Mouse (Mus musculus) MEL (cell line): Measurements from ENCODE around the gene Rps21.

Source experiments
- CTCF ChIP-seq, 3 experiments: IDR thresholded peaks in 2 of 3; conservative IDR thresholded peaks in 1 of 3; 2 replicates each; pipeline ENCODE4 v1.5.1; 2011 to 2012; ENCODE audit warnings: low read length in 3 of 3, low read depth in 2 of 3, mild to moderate bottlenecking in 2 of 3, improper control_type of control experiment in 1 of 3, inconsistent platforms in 1 of 3, mixed read lengths in 1 of 3, moderate library complexity in 1 of 3; ENCODE audit not compliant: control insufficient read depth in 1 of 3, insufficient read depth in 1 of 3, poor library complexity in 1 of 3, severe bottlenecking in 1 of 3
- ELF1 ChIP-seq: IDR thresholded peaks from 2 replicates; pipeline ENCODE4 v1.6.1; 2014; ENCODE audit warnings: low read depth, mild to moderate bottlenecking, inconsistent platforms, low read length, improper control_type of control experiment, moderate library complexity
- MAFK ChIP-seq: IDR thresholded peaks from 2 replicates; pipeline ENCODE4 v1.6.1; 2011; ENCODE audit warnings: low read depth, mild to moderate bottlenecking, low read length, improper control_type of control experiment, borderline replicate concordance
- MYB ChIP-seq: IDR thresholded peaks from 2 replicates; pipeline ENCODE4 v1.6.1; 2011; ENCODE audit warnings: mild to moderate bottlenecking, low read depth, low read length, improper control_type of control experiment
- POLR2A ChIP-seq, 2 experiments: IDR thresholded peaks; 2 replicates each; pipeline ENCODE4 v1.6.1; 2011 to 2012; ENCODE audit warnings: low read length in 2 of 2, mild to moderate bottlenecking in 2 of 2, control low read depth in 1 of 2, improper control_type of control experiment in 1 of 2, low read depth in 1 of 2, moderate library complexity in 1 of 2; ENCODE audit not compliant: control insufficient read depth in 1 of 2, insufficient read depth in 1 of 2, poor library complexity in 1 of 2

- TF ChIP-seq MYB (no peak), POLR2A (IDR thresholded peaks at IDR 0.05; ENCODE audit: control insufficient read depth in 1 of 2, insufficient read depth in 1 of 2, low read depth in 1 of 2, low read length in 2 of 2, poor library complexity in 1 of 2) (no peak), ELF1 (no peak), CTCF (IDR thresholded peaks at IDR 0.05 in 2 of 3, conservative IDR thresholded peaks at IDR 0.05 in 1 of 3; ENCODE audit: control insufficient read depth in 1 of 3, insufficient read depth in 1 of 3, low read depth in 2 of 3, low read length in 3 of 3, poor library complexity in 1 of 3, severe bottlenecking in 1 of 3) (no peak), MAFK (no peak)
These were observed 20.7 kb upstream of the Rps21 start for GRCm38 (mm10) chr2:180236500-180236899.
